In genomic region chr9:120539662-120540251, GRCm38 (mm10) we compare ENCODE assay signal across 9 mouse cellular contexts. TPM values are rescaled to one million over a fixed set of nuclear protein-coding genes. Genes with fewer than 3 reads are reported as not detected.
DNase-seq lines count a peak whose midpoint lies in the region; ATAC-seq and TF ChIP-seq lines count a peak whose summit lies in the region.
"Had no signal": no experiment of that assay in that cellular context is flagged by ENCODE, and none has a peak within 500 bp of the region (broad histone marks: within the 10 kb centered on the region; RNA-seq: fewer than 3 reads in every experiment).

Entpd3 (plus strand) TSS chr9:120539818.

- peak; percentile 30 to 37 for DNase-seq in left cerebral cortex, adult 2 months (ENCODE audit: extremely low spot score in 1 of 2, low spot score in 2 of 2)
- DNase-seq in left cerebral cortex, adult 11 months (ENCODE audit: low spot score), result no peak
- peak; percentile 50 for DNase-seq in brain, adult 2 months (ENCODE audit: low read depth, low spot score)
- no peak for DNase-seq in liver, embryonic 14.5 days (ENCODE audit: low read depth in 3 of 3, low spot score in 3 of 3)
- no peak for DNase-seq in spleen, adult 18-20 months

- H3K4me3 ChIP-seq in left cerebral cortex, adult 2 months, result peak within 1 kb of the TSS; percentile 48
- H3K4me3 ChIP-seq in forebrain, embryonic 16.5 days (replicated peaks; ENCODE audit: low read length), result peak within 1 kb of the TSS; percentile 51
- H3K4me3 ChIP-seq in kidney, embryonic 15.5 days (replicated peaks), result peak within 1 kb of the TSS; percentile 47
- H3K4me3 ChIP-seq in liver, embryonic 14.5 days (ENCODE audit: insufficient read depth in 1 of 2, low read depth in 2 of 2, low read length in 2 of 2), result peak within 1 kb of the TSS in 1 of 2 experiments; percentile 34; a peak in 2 of 4 replicates
- peak within 1 kb of the TSS; percentile 45 for H3K4me3 ChIP-seq in olfactory bulb, adult 2 months (ENCODE audit: insufficient read depth, low read depth, low read length)

- 2% methylated on average over 25 of the region's 31 CpGs for WGBS in forebrain, embryonic 16.5 days
- 1% methylated on average over 31 of the region's 31 CpGs for WGBS in kidney, embryonic 15.5 days
- 2% methylated on average over 31 of the region's 31 CpGs for WGBS in liver, embryonic 14.5 days (ENCODE audit: insufficient replicate concordance)
- WGBS in olfactory bulb, adult 2 months, result 1% methylated on average over 31 of the region's 31 CpGs

- no peak for TF ChIP-seq POLR2A in olfactory bulb, adult 2 months (IDR thresholded peaks at IDR 0.05; ENCODE audit: insufficient read depth, low read depth, low read length)

- peak within 1 kb of the TSS; percentile 58 for H3K9ac ChIP-seq in forebrain, embryonic 16.5 days (replicated peaks; ENCODE audit: low read depth, low read length)
- H3K9ac ChIP-seq in kidney, embryonic 15.5 days, result peak within 1 kb of the TSS; percentile 45
- H3K9ac ChIP-seq in liver, embryonic 14.5 days (replicated peaks), result no peak within 1 kb of the TSS

- TF ChIP-seq EP300 in liver, embryonic 14.5 days (IDR thresholded peaks at IDR 0.05; ENCODE audit: low read depth), result no peak

- intact Hi-C loops in left cerebral cortex, adult 2 months (cut with DNase I), result no loop called here

- peaks cover 11% of the 10 kb centered on the region for H3K27me3 ChIP-seq in forebrain, embryonic 16.5 days (replicated peaks; ENCODE audit: control insufficient read depth, insufficient read depth, low read length)
- peaks cover 41% of the 10 kb centered on the region for H3K27me3 ChIP-seq in kidney, embryonic 15.5 days
- H3K27me3 ChIP-seq in liver, embryonic 14.5 days (ENCODE audit: control insufficient read depth, insufficient read depth, low read length), result peaks cover 26% of the 10 kb centered on the region

- 0 out of 2 replicates have a peak, but pooled peaks cover 6% of the 10 kb centered on the region for H3K4me1 ChIP-seq in forebrain, embryonic 16.5 days (replicated peaks; ENCODE audit: control insufficient read depth, insufficient read depth, low read length)
- H3K4me1 ChIP-seq in kidney, embryonic 15.5 days, result peaks cover 17% of the 10 kb centered on the region
- H3K4me1 ChIP-seq in liver, embryonic 14.5 days (replicated peaks; ENCODE audit: control insufficient read depth in 2 of 2, insufficient read depth in 2 of 2, low read length in 1 of 2), result no peaks in the 10 kb centered on the region
- H3K4me1 ChIP-seq in olfactory bulb, adult 2 months (ENCODE audit: control insufficient read depth, insufficient read depth, low read length), result peaks cover 7% of the 10 kb centered on the region; the same call in 1 of the 2 replicates

- 0 out of 2 replicates have a peak, but pooled peaks have one; percentile 40 for ATAC-seq in forebrain, embryonic 16.5 days
- ATAC-seq in kidney, embryonic 15.5 days (replicated peaks; ENCODE audit: low FRiP score), result peak; percentile 62
- ATAC-seq in liver, embryonic 14.5 days (ENCODE audit: insufficient read depth), result no peak

- H3K36me3 ChIP-seq in forebrain, embryonic 16.5 days (ENCODE audit: control insufficient read depth, insufficient read depth), result no peaks in the 10 kb centered on the region
- no peaks in the 10 kb centered on the region for H3K36me3 ChIP-seq in kidney, embryonic 15.5 days
- no peaks in the 10 kb centered on the region for H3K36me3 ChIP-seq in liver, embryonic 14.5 days (replicated peaks; ENCODE audit: control insufficient read depth, insufficient read depth, low read depth)

- H3K4me2 ChIP-seq in forebrain, embryonic 16.5 days (ENCODE audit: low read length), result peak within 1 kb of the TSS; percentile 66
- peak within 1 kb of the TSS; percentile 92 for H3K4me2 ChIP-seq in kidney, embryonic 15.5 days
- peak within 1 kb of the TSS; percentile 58 for H3K4me2 ChIP-seq in liver, embryonic 14.5 days (ENCODE audit: low read depth)

- no peaks in the 10 kb centered on the region for H3K9me3 ChIP-seq in forebrain, embryonic 16.5 days (ENCODE audit: control insufficient read depth, low read length)
- H3K9me3 ChIP-seq in kidney, embryonic 15.5 days (replicated peaks), result no peaks in the 10 kb centered on the region
- H3K9me3 ChIP-seq in liver, embryonic 14.5 days (ENCODE audit: control insufficient read depth, low read length), result no peaks in the 10 kb centered on the region

- no peak for TF ChIP-seq CTCF in left cerebral cortex, adult 2 months (IDR thresholded peaks at IDR 0.05)
- TF ChIP-seq CTCF in liver, embryonic 14.5 days (IDR thresholded peaks at IDR 0.05; ENCODE audit: low read depth), result no peak
- no peak for TF ChIP-seq CTCF in olfactory bulb, adult 2 months (IDR thresholded peaks at IDR 0.05; ENCODE audit: insufficient read depth, low read depth, low read length)

- H3K27ac ChIP-seq in left cerebral cortex, adult 2 months, result peak within 1 kb of the TSS; percentile 63
- no peak within 1 kb of the TSS for H3K27ac ChIP-seq in forebrain, embryonic 16.5 days (ENCODE audit: low read length)
- no peak within 1 kb of the TSS for H3K27ac ChIP-seq in kidney, embryonic 15.5 days
- no peak within 1 kb of the TSS for H3K27ac ChIP-seq in liver, embryonic 14.5 days
- no peak within 1 kb of the TSS for H3K27ac ChIP-seq in olfactory bulb, adult 2 months (ENCODE audit: insufficient read depth, low read depth, low read length)
- H3K27ac ChIP-seq: macrophage had no signal

RNA-seq across cellular contexts. Expression of gene Entpd3, which starts in this region (rescaled TPM):
- total RNA-seq in left cerebral cortex, adult 2 months (2021), result 1 to 10 TPM; 4.9 to 8.1 TPM
- 2.3 and 2.6 TPM in 2 replicates for polyA plus RNA-seq in forebrain, embryonic 16.5 days (2015; fragmentation: Nextera tagmentation; extraction: Ambion mirVana)
- 1.5 and 2.0 TPM in 2 replicates for polyA plus RNA-seq in kidney, embryonic 15.5 days (2015; fragmentation: Nextera tagmentation; extraction: Ambion mirVana)
- 0.01 and 0.02 TPM in 2 replicates for polyA plus RNA-seq in liver, embryonic 14.5 days (2012; rRNA removed)
- polyA plus RNA-seq in liver, embryonic 14.5 days (2014; fragmentation: Nextera tagmentation; extraction: Ambion mirVana), result not detected in 2 replicates
- polyA plus RNA-seq in olfactory bulb, adult 2 months (2012; ENCODE audit: insufficient read depth, insufficient read length, low replicate concordance, missing spikeins), result not detected in 2 replicates
- polyA plus RNA-seq: macrophage had no signal

Comparison
In these comparisons a context has a peak if more than half of its experiments do, and no peak if none do; other contexts are left out.
1. DNase-seq: peak in left cerebral cortex, adult 2 months (2 of 2) and brain, adult 2 months (single experiment); none in left cerebral cortex, adult 11 months (single experiment), liver, embryonic 14.5 days (0 of 3) and spleen, adult 18-20 months (0 of 2).
2. Peak in every context shown above with its lines, with median percentiles within 50 percentile points of each other: H3K4me2 ChIP-seq.